Mouse (Mus musculus) spleen, adult 2 months (tissue): ENCODE results near the gene Slc1a3. TPM values are rescaled to one million over a fixed set of nuclear protein-coding genes. Genes with fewer than 3 reads are reported as not detected.
A peak's percentile ranks its signal among the peaks of the same experiment; 100 is the strongest.

Experiments used
- DNase-seq, 2 experiments: peaks; one replicate each; pipeline versions ENCODE4 v3.0.0 to v3.0.0-alpha.2; 2012 to 2021; ENCODE audit warnings: low spot score in 2 of 2, low read depth in 1 of 2
- H3K27ac ChIP-seq: fragments of 200-500 bp; 2 replicates; pipeline ENCODE4 v1.5.1; 2012; ENCODE audit warnings: low read length, inconsistent platforms; ENCODE audit not compliant: insufficient read depth
- H3K27me3 ChIP-seq: fragments of 200-500 bp; 2 replicates; pipeline ENCODE4 v1.6.1; 2012; ENCODE audit warnings: mild to moderate bottlenecking, moderate library complexity, low read length, inconsistent platforms; ENCODE audit not compliant: control insufficient read depth, insufficient read depth
- H3K36me3 ChIP-seq: fragments of 200-500 bp; 2 replicates; pipeline ENCODE4 v1.6.1; 2012; ENCODE audit warnings: mild to moderate bottlenecking, low read length, inconsistent platforms; ENCODE audit not compliant: control insufficient read depth, insufficient read depth
- H3K4me1 ChIP-seq: fragments of 200-500 bp; 2 replicates; pipeline ENCODE4 v1.6.1; 2011; ENCODE audit warnings: inconsistent platforms; ENCODE audit not compliant: control insufficient read depth, insufficient read depth, insufficient read length
- H3K4me3 ChIP-seq: fragments of 200-500 bp; 2 replicates; pipeline ENCODE4 v1.5.1; 2011; ENCODE audit warnings: mild to moderate bottlenecking, inconsistent platforms; ENCODE audit not compliant: insufficient read depth, insufficient read length; ENCODE audit errors: extremely low read depth
- CTCF ChIP-seq: fragments of 200-500 bp; IDR thresholded peaks from 2 replicates; pipeline ENCODE4 v1.5.1; 2011; ENCODE audit warnings: mild to moderate bottlenecking, inconsistent platforms; ENCODE audit not compliant: insufficient read depth, insufficient read length, insufficient replicate concordance; ENCODE audit errors: extremely low read depth
- POLR2A ChIP-seq: fragments of 200-500 bp; IDR thresholded peaks from 2 replicates; pipeline ENCODE4 v1.6.1; 2011; ENCODE audit warnings: low read depth, low read length, inconsistent platforms
- WGBS: fragments of 180-500 bp; shearing (Covaris S2); methylation state at CpG from one replicate; pipeline ENCODE4 v1.1.7; 2018; 5-methylcytosine and 5-hydroxymethylcytosine counted together
- polyA plus RNA-seq: library from polyadenylated mRNA; depleted of rRNA; stranded (reverse); fragments of >200 nt; gene quantifications from 2 replicates; pipeline ENCODE4 v1.2.3, GENCODE M21; 2012

Gene Slc1a3
- polyA plus RNA-seq, 1 experiment: 8.5 TPM

- Histone ChIP-seq H3K4me1 (no peaks in the 10 kb centered on the region; the same call in 1 of the 2 replicates), H3K27ac (no peak overlapping the region), H3K27me3 (peaks cover 6% of the 10 kb centered on the region; the same call in 1 of the 2 replicates), H3K4me3 (no peak overlapping the region), H3K36me3 (no peaks in the 10 kb centered on the region)
- no peak for DNase-seq
- WGBS: 74% methylated on average over 10 of the region's 10 CpGs
- TF ChIP-seq POLR2A (no peak), CTCF (no peak)
Measured at GRCm38 (mm10) chr15:8632361-8632760, 78.2 kb downstream of the Slc1a3 start.

DNA sequence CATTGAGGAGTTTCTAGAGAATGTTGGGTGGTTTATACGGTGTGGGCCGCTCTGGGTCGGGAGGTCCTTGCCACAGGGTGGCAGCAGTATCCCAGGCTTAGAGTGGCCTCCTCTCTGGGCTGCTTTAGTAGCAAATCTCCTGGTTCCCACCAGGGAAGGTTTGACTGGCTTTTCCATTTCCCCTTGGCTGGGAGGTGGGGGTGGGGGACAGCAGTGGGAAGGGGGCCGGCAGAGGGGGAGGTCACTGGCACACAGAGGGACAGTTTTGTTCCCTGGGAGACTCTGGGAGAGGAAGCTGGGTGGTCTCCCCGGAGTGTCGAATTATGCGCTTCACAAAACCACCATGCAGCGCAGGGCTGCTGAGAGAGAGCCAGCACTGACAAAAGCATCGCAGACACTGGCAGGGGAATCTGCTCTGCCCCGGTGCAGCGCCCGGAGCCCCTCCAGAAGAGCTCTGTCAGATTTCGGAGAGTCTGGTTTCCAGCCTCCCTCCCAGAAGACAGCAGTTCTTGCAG is 81.2 kb downstream of the Slc1a3 start:
- no peak overlapping the region for H3K4me3 ChIP-seq
- H3K27ac ChIP-seq: no peak overlapping the region
- H3K36me3 ChIP-seq: no peaks in the 10 kb centered on the region
- TF ChIP-seq CTCF (peak; percentile 28; the same call in 1 of the 2 replicates), POLR2A (no peak)
- peak in 1 of 2 experiments; percentile 21 for DNase-seq
- WGBS: 2% methylated on average over 13 of the region's 13 CpGs
- H3K27me3 ChIP-seq: peaks cover 6% of the 10 kb centered on the region; the same call in 1 of the 2 replicates
- no peaks in the 10 kb centered on the region; the same call in 1 of the 2 replicates for H3K4me1 ChIP-seq

DNA sequence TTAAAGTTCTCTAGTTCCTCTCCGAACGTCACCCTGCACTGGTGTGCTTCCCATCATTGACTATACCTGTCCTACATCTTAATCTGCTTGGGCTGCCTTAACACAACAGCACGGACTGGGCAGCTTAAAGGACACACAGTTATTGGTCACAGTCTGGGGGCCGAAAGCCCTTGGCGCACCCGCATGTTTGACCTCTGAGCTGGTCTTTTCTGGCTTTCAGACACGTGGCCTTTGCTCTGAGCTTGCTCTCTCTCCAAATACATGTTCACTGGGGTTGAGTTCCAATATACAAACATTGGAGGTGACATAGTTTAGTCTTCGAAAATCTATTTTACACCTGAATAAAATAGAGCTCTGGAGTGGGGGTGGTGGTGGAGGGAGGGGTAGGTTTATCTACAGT is 82.4 kb downstream of the Slc1a3 start:
- no peak for DNase-seq
- Histone ChIP-seq H3K27me3 (peaks cover 6% of the 10 kb centered on the region; the same call in 1 of the 2 replicates), H3K4me1 (no peaks in the 10 kb centered on the region; the same call in 1 of the 2 replicates), H3K36me3 (no peaks in the 10 kb centered on the region), H3K27ac (no peak overlapping the region), H3K4me3 (no peak overlapping the region)
- TF ChIP-seq CTCF: no peak
- TF ChIP-seq POLR2A: no peak
- 80% methylated on average over 8 of the region's 8 CpGs for WGBS

- peak; percentile 28 to 59 for DNase-seq
- Histone ChIP-seq H3K36me3 (no peaks in the 10 kb centered on the region), H3K4me1 (no peaks in the 10 kb centered on the region; the same call in 1 of the 2 replicates), H3K4me3 (peak overlapping the region; percentile 54), H3K27me3 (peaks cover 6% of the 10 kb centered on the region; the same call in 1 of the 2 replicates), H3K27ac (no peak overlapping the region)
- TF ChIP-seq POLR2A: no peak
- TF ChIP-seq CTCF: peak; percentile 51; the same call in 1 of the 2 replicates
- WGBS: 3% methylated on average over 15 of the region's 15 CpGs
Measured at GRCm38 (mm10) chr15:8627097-8627537, 83.4 kb downstream of the Slc1a3 start.

DNA sequence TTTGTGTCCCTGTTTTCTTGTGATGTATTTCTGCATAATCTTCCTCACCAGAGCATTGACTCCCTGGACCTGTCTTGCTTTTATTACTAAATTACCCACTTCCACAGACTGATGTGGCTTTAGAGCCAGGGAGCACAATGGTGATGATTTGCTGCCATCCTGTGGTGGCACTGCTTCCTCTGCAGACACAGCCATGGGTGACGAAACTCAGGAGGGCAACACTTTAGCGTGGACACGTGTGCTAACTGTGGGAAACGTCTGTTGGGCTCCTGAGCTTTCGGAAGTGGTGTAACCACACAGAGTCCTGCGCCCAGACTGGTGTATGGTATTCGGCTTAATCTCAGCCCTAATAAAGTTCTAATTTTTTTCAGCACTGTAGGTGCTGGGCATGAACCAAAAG is 85.2 kb downstream of the Slc1a3 start:
- 6% methylated on average over 7 of the region's 7 CpGs for WGBS
- H3K4me3 ChIP-seq: no peak overlapping the region
- no peaks in the 10 kb centered on the region for H3K36me3 ChIP-seq
- H3K4me1 ChIP-seq: no peaks in the 10 kb centered on the region; the same call in 1 of the 2 replicates
- TF ChIP-seq CTCF (peak; percentile 56; the same call in 1 of the 2 replicates), POLR2A (no peak)
- no peak overlapping the region for H3K27ac ChIP-seq
- H3K27me3 ChIP-seq: peaks cover 6% of the 10 kb centered on the region; the same call in 1 of the 2 replicates
- DNase-seq: peak; percentile 26 to 51

DNA sequence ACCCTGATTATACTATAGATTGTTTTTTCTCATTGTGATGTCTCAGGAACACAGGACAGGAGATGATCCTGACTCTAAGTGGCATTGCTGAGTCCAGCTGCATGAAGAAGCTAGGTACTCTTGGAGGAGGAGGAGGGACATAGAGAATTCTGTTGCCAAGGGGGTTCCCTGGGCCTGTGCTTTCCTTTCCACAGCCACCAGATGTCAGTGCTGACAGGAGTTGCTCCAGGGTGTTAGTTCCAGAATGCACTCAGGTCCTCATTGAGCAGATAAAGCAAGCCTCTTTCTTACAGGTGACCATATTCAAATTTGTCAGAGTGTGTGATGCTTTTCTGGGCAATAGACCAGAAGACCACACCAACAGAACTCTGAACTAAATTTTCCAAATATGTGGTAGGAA is 86.7 kb downstream of the Slc1a3 start:
- Histone ChIP-seq H3K4me1 (no peaks in the 10 kb centered on the region; the same call in 1 of the 2 replicates), H3K36me3 (no peaks in the 10 kb centered on the region), H3K27ac (no peak overlapping the region), H3K27me3 (no peaks in the 10 kb centered on the region), H3K4me3 (no peak overlapping the region)
- DNase-seq: no peak
- TF ChIP-seq POLR2A (no peak), CTCF (no peak)

- Histone ChIP-seq H3K4me3 (no peak overlapping the region), H3K4me1 (no peaks in the 10 kb centered on the region), H3K27me3 (no peaks in the 10 kb centered on the region), H3K36me3 (no peaks in the 10 kb centered on the region), H3K27ac (no peak overlapping the region)
- WGBS: 89% methylated on average over 18 of the region's 18 CpGs
- no peak for TF ChIP-seq CTCF
- TF ChIP-seq POLR2A: no peak
- DNase-seq: no peak
Measured at GRCm38 (mm10) chr15:8619479-8620026, 91.0 kb downstream of the Slc1a3 start.
